ENCODE assay signal across 8 mouse cellular contexts in the genomic region with DNA sequence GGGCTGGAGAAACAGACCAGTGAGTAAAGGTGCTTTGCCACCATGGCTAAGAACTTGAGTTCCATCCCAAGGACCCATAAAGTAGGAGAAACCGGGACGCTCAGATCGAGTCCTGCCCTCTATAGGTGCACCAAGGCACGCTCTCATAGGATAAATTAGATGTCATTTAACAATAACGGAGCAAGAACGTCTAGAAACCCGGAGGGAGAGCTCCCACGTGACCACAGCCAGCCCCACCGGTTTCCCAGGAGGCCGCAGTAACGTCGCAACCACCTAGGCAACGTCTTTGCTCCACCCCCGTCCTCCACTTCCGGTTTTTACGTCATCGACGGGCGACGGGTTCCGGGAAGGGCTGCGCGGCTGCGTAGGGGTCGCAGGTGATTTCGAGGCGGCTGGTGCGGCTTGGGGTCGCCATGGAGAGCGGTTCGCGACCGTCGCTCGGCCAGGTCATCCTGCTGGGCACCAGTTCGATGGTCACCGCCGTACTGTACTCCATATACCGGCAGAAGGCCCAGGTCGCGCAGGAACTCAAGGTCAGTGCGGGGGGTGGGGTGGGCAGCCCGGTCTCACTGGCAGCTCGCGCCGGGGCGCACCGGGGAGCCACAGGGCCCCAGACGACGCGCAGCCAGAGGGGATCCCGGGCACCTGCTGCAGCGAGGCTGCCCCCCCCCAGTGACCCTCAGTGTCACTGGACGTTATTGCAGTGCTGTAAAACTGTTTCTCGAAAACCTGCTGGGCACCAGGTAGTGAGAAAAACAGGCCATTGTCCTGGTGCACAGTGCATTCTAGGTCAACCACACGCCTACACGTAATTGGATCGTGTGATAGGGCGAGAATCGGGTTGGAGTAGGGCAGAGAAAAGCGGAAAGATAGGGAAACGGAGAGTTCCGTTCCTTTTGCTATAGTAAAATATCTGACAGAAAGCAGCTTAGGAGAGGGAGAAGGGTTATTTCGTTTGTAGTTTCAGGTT. TPM values are rescaled to one million over a fixed set of nuclear protein-coding genes. Genes with fewer than 3 reads are reported as not detected.
DNase-seq lines count a peak whose midpoint lies in the region; ATAC-seq lines count a peak whose summit lies in the region.

Gene Mul1 (plus strand): TSS at position 325 of the 970 bp plus-strand sequence.

- no peaks in the 10 kb centered on the region for H3K9me3 ChIP-seq in intestine, embryonic 14.5 days (ENCODE audit: control insufficient read depth, low read length)

- H3K9ac ChIP-seq in intestine, embryonic 14.5 days (ENCODE audit: low read length) = peak within 1 kb of the TSS; percentile 79

- H3K4me3 ChIP-seq in intestine, embryonic 14.5 days (ENCODE audit: low read depth, low read length) = peak within 1 kb of the TSS; percentile 84

- no peaks in the 10 kb centered on the region for H3K27me3 ChIP-seq in intestine, embryonic 14.5 days (replicated peaks; ENCODE audit: control insufficient read depth, insufficient read depth, low read length)

- 1% methylated on average over 64 of the region's 64 CpGs for WGBS in intestine, embryonic 14.5 days

- peak within 1 kb of the TSS; percentile 51; the same call in 1 of the 2 replicates for H3K27ac ChIP-seq in intestine, embryonic 14.5 days (ENCODE audit: low read depth)

- H3K36me3 ChIP-seq in intestine, embryonic 14.5 days (ENCODE audit: control insufficient read depth, insufficient read depth, low read length) = peaks cover 35% of the 10 kb centered on the region

- intact Hi-C loops in left cerebral cortex, postnatal 14 days (cut with DNase I) = no loop called here

- peak; percentile 92 for ATAC-seq in intestine, embryonic 14.5 days (replicated peaks; ENCODE audit: low FRiP score, low TSS enrichment, low read depth)

- peak; percentile 96 for DNase-seq in adrenal gland, adult 18-20 months (ENCODE audit: low spot score in 2 of 2)
- peak; percentile 96 for DNase-seq in embryo, embryonic 11 days
- peak; percentile 92 for DNase-seq in gastrocnemius, postnatal 25 days
- peak; percentile 100 for DNase-seq in intestine, embryonic 14.5 days (ENCODE audit: low spot score)
- peak; percentile 96 to 97 for DNase-seq in left cerebral cortex, postnatal 14 days (ENCODE audit: low spot score in 2 of 2)
- peak; percentile 96 for DNase-seq in mesoderm, embryonic 11.5 days (ENCODE audit: low read depth, low spot score)
- DNase-seq in right cerebral cortex, postnatal 36 days (ENCODE audit: low spot score in 2 of 2) = peak; percentile 95 to 96
- peak; percentile 95 for DNase-seq in yolk sac, embryonic 10.5 days (ENCODE audit: low spot score)

- H3K4me2 ChIP-seq in intestine, embryonic 14.5 days (ENCODE audit: low read length) = peak within 1 kb of the TSS; percentile 72

- H3K4me1 ChIP-seq in intestine, embryonic 14.5 days (replicated peaks; ENCODE audit: control insufficient read depth, insufficient read depth, low read length) = peaks cover 9% of the 10 kb centered on the region

RNA-seq across cellular contexts. Expression of gene Mul1, which starts in this region (rescaled TPM):
- 10 to 100 TPM; 56.3 to 59.3 TPM for total RNA-seq in adrenal gland, adult 18-20 months (2021)
- 10 to 100 TPM; 41.5 to 43.0 TPM for total RNA-seq in gastrocnemius, postnatal 25 days (2021)
- polyA plus RNA-seq in intestine, embryonic 14.5 days (2014; fragmentation: Nextera tagmentation; extraction: Ambion mirVana) = 19.4 and 20.1 TPM in 2 replicates
- total RNA-seq in left cerebral cortex, postnatal 14 days (2021) = 10 to 100 TPM; 50.5 to 55.9 TPM

Comparison
In these comparisons a context has a peak if more than half of its experiments do, and no peak if none do; other contexts are left out.
1. Peak in every context shown above with its lines: DNase-seq, ATAC-seq, H3K4me3 ChIP-seq and H3K27ac ChIP-seq.